In the genomic region with DNA sequence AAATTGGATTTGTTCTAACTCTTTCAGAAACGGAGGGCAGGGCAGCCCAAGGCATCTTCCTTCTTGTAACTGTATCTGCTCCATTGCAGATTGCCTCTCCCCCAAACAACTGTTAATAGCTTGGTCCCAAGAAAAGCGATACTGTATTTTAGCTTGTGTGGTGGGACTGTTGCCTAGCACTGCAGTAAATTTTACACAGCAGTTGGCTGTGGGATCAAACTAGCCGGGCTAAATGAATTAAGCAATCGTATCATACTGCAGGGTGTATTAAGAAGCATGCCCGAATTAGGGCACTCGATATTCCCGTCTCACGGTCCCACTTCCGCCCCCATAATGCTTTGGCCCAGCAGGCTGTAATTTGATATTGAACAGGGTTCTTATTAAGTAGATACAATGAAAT, we compare ENCODE assay signal across 14 mouse cellular contexts.
DNase-seq lines count a peak whose midpoint lies in the region; ATAC-seq and TF ChIP-seq lines count a peak whose summit lies in the region.
"Had no signal": no experiment of that assay in that cellular context is flagged by ENCODE, and none has a peak within 500 bp of the region (broad histone marks: within the 10 kb centered on the region; RNA-seq: fewer than 3 reads in every experiment).

No protein-coding gene starts in this region.

- H3K4me1 ChIP-seq in forebrain, postnatal 0 days (ENCODE audit: insufficient read depth): no peaks in the 10 kb centered on the region
- H3K4me1 ChIP-seq in forebrain, embryonic 14.5 days (ENCODE audit: control insufficient read depth, insufficient read depth, low read length): no peaks in the 10 kb centered on the region
- H3K4me1 ChIP-seq in neural tube, embryonic 15.5 days: no peaks in the 10 kb centered on the region
- peaks cover 14% of the 10 kb centered on the region for H3K4me1 ChIP-seq in limb, embryonic 13.5 days
- H3K4me1 ChIP-seq: liver, embryonic 13.5 days; midbrain, embryonic 10.5 days had no signal

- H3K4me2 ChIP-seq in forebrain, postnatal 0 days (ENCODE audit: low read depth): 0 out of 2 replicates have a peak overlapping the region, but pooled peaks have one; percentile 3
- H3K4me2 ChIP-seq in forebrain, embryonic 14.5 days (ENCODE audit: low read length): no peak overlapping the region
- H3K4me2 ChIP-seq in neural tube, embryonic 15.5 days: 0 out of 2 replicates have a peak overlapping the region, but pooled peaks have one; percentile 6
- peak overlapping the region; percentile 61 for H3K4me2 ChIP-seq in limb, embryonic 13.5 days (replicated peaks)
- H3K4me2 ChIP-seq: hindbrain, embryonic 15.5 days; liver, embryonic 13.5 days had no signal

- H3K9ac ChIP-seq in forebrain, postnatal 0 days: no peak overlapping the region
- H3K9ac ChIP-seq in forebrain, embryonic 14.5 days (ENCODE audit: low read length): no peak overlapping the region
- H3K9ac ChIP-seq in neural tube, embryonic 15.5 days (replicated peaks): no peak overlapping the region
- H3K9ac ChIP-seq in limb, embryonic 13.5 days: no peak overlapping the region
- H3K9ac ChIP-seq: hindbrain, embryonic 15.5 days; liver, embryonic 13.5 days had no signal

- H3K36me3 ChIP-seq in forebrain, postnatal 0 days (ENCODE audit: insufficient read depth): no peaks in the 10 kb centered on the region
- H3K36me3 ChIP-seq in forebrain, embryonic 14.5 days (ENCODE audit: control insufficient read depth, insufficient read depth, low read length): no peaks in the 10 kb centered on the region
- H3K36me3 ChIP-seq in neural tube, embryonic 15.5 days: no peaks in the 10 kb centered on the region
- no peaks in the 10 kb centered on the region for H3K36me3 ChIP-seq in limb, embryonic 13.5 days
- H3K36me3 ChIP-seq: G1E; hindbrain, embryonic 15.5 days; liver, embryonic 13.5 days; midbrain, embryonic 10.5 days had no signal

- no peak overlapping the region for H3K4me3 ChIP-seq in forebrain, postnatal 0 days (ENCODE audit: low read depth, low read length)
- no peak overlapping the region for H3K4me3 ChIP-seq in forebrain, embryonic 14.5 days (ENCODE audit: low read depth, low read length)
- H3K4me3 ChIP-seq in neural tube, embryonic 15.5 days (replicated peaks): no peak overlapping the region
- H3K4me3 ChIP-seq in limb, embryonic 13.5 days: peak overlapping the region; percentile 25
- H3K4me3 ChIP-seq: hindbrain, embryonic 15.5 days; liver, embryonic 13.5 days; midbrain, embryonic 10.5 days had no signal

- no peak overlapping the region for H3K27ac ChIP-seq in forebrain, postnatal 0 days (ENCODE audit: low read depth, low read length)
- H3K27ac ChIP-seq in forebrain, embryonic 14.5 days (ENCODE audit: low read depth, low read length): no peak overlapping the region
- H3K27ac ChIP-seq in neural tube, embryonic 15.5 days (replicated peaks): no peak overlapping the region
- H3K27ac ChIP-seq in limb, embryonic 13.5 days: peak overlapping the region; percentile 29; the same call in 1 of the 2 replicates
- H3K27ac ChIP-seq: hindbrain, embryonic 15.5 days; liver, embryonic 13.5 days; midbrain, embryonic 10.5 days had no signal

- H3K9me3 ChIP-seq in forebrain, postnatal 0 days (ENCODE audit: low read length): no peaks in the 10 kb centered on the region
- no peaks in the 10 kb centered on the region for H3K9me3 ChIP-seq in forebrain, embryonic 14.5 days (replicated peaks; ENCODE audit: control insufficient read depth, low read length)
- H3K9me3 ChIP-seq in neural tube, embryonic 15.5 days (replicated peaks): no peaks in the 10 kb centered on the region
- H3K9me3 ChIP-seq in limb, embryonic 13.5 days: no peaks in the 10 kb centered on the region
- H3K9me3 ChIP-seq: hindbrain, embryonic 15.5 days; liver, embryonic 13.5 days; midbrain, embryonic 10.5 days had no signal

- no peak for TF ChIP-seq CTCF in forebrain, postnatal 0 days (IDR thresholded peaks at IDR 0.05; ENCODE audit: low read depth)

- DNase-seq in forebrain, postnatal 0 days: no peak
- no peak for DNase-seq in forebrain, embryonic 14.5 days (ENCODE audit: low spot score)
- DNase-seq in neural tube, embryonic 10.5 days (ENCODE audit: extremely low spot score, low spot score): no peak
- no peak for DNase-seq in thymus, adult 18-20 months
- no peak for DNase-seq in testis, postnatal 14 days (ENCODE audit: low spot score)
- no peak for DNase-seq in layer of hippocampus, postnatal 10 days (ENCODE audit: low spot score in 2 of 2)
- DNase-seq: cerebellum, adult 2 months; liver, embryonic 13.5 days; thymus, postnatal 4 days had no signal

- 0 out of 2 replicates have a peak, but pooled peaks cover 5% of the 10 kb centered on the region for H3K27me3 ChIP-seq in forebrain, postnatal 0 days (ENCODE audit: insufficient read depth, low read length)
- H3K27me3 ChIP-seq in forebrain, embryonic 14.5 days (replicated peaks; ENCODE audit: control insufficient read depth, insufficient read depth, low read length): no peaks in the 10 kb centered on the region
- no peaks in the 10 kb centered on the region for H3K27me3 ChIP-seq in neural tube, embryonic 15.5 days (replicated peaks)
- peaks cover 10% of the 10 kb centered on the region; the same call in 1 of the 2 replicates for H3K27me3 ChIP-seq in limb, embryonic 13.5 days
- H3K27me3 ChIP-seq: hindbrain, embryonic 15.5 days; liver, embryonic 13.5 days had no signal

- no peak for ATAC-seq in forebrain, postnatal 0 days
- no peak for ATAC-seq in forebrain, embryonic 14.5 days
- no peak for ATAC-seq in neural tube, embryonic 15.5 days (ENCODE audit: low FRiP score)
- peak; percentile 87 for ATAC-seq in limb, embryonic 13.5 days (ENCODE audit: low FRiP score, low read depth)

- 46% methylated on average over 9 of the region's 9 CpGs for WGBS in forebrain, postnatal 0 days
- 52% methylated on average over 9 of the region's 9 CpGs for WGBS in forebrain, embryonic 14.5 days
- 60% methylated on average over 9 of the region's 9 CpGs for WGBS in neural tube, embryonic 15.5 days
- WGBS in limb, embryonic 13.5 days: 18% methylated on average over 9 of the region's 9 CpGs
